Mouse (Mus musculus) left cerebral cortex, postnatal 10 days (tissue): Measurements from ENCODE around the gene Itgb1bp2. TPM values are rescaled to one million over a fixed set of nuclear protein-coding genes. Genes with fewer than 3 reads are reported as not detected.
"Not testable (repeated sequence)": the region's sequence is repeated elsewhere in the genome, so short reads cannot be mapped to it uniquely, and the experiment has no call there.

Source experiments
- DNase-seq, 2 experiments: peaks; one replicate each; pipeline ENCODE4 v3.0.0; 2021 to 2022; ENCODE audit warnings: low spot score in 2 of 2, mixed read lengths in 1 of 2; ENCODE audit errors: extremely low spot score in 1 of 2
- intact Hi-C: fragments of 180-260 bp; cut with DNase I; formaldehyde crosslinking; loops from one replicate; pipeline ENCODE4 v1.15.1; 2025
- total RNA-seq, 2 experiments: library from RNA; stranded (reverse); gene quantifications; 2 replicates each; pipeline ENCODE4 v1.2.3; 2021

The Itgb1bp2 gene
- total RNA-seq = 1 to 10 TPM; 1.3 to 1.4 TPM

- no peak for DNase-seq
- intact Hi-C loops = no loop called here
Measured at GRCm38 (mm10) chrX:101448886-101449475, at the start of gene Itgb1bp2. Gene Itgb1bp2 (plus strand): TSS chrX:101449088.

DNA sequence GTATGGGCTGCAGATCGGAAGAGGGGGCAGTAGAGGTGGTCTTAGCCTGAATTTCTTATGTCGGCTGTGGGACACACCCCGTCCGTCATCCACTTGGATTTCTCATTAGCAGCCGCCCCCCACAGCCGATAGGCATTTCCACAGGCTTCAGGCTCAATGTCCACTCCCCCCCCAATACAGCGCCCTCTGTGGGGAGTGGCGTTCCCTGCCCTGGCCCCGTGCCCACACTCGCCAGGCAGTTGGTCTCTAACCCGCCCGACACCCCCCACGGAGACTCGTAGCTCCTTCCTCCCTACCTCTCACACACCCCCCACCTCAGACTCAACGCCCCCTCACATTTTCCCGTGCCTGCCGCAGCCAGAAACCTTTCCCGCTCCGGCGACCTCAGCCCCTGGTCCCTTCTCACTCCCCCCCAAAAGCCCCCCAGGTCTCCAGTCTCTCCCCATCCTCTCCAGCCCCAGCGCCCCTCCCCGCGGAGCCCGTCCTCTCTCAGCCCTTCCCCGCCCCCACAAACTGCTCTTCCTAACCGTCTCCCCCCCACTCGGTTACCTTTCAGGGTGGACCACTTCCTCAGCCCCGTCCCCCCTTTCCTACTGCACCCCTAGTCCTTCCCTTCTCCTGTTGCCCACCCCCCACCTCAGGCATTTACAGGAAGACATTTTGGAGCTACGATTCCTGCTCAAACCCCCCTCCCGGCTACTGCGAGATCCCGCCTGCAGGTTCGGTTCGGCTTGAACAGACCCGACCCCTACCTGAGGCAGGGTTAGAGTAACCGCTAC lies 29.8 kb upstream of the Itgb1bp2 start:
- peak; percentile 27 to 83 for DNase-seq
- intact Hi-C loops = loop anchor here (2.0 kb wide), 1 partner anchor 86 kb away; no protein-coding TSS in a partner anchor

GRCm38 (mm10) chrX:101419725-101420699 lies 28.9 kb upstream of the Itgb1bp2 start:
- DNase-seq = peak; percentile 79 to 93
- intact Hi-C loops = loop anchor here (2.0 kb wide), 1 partner anchor 87 kb away; no protein-coding TSS in a partner anchor

GRCm38 (mm10) chrX:101420700-101421095 lies 28.2 kb upstream of the Itgb1bp2 start, which contains the start of gene Zmym3:
Gene Zmym3 (minus strand): TSS chrX:101420849.
- intact Hi-C loops = no loop called here

GRCm38 (mm10) chrX:101423462-101423861 lies 25.4 kb upstream of the Itgb1bp2 start:
- intact Hi-C loops = no loop called here
- DNase-seq = no peak

More at GRCm38 (mm10) chrX:101420700-101421095, 28.2 kb upstream of the Itgb1bp2 start, which contains the start of gene Zmym3:
- DNase-seq = no peak

- DNase-seq = no peak
- intact Hi-C loops = no loop called here
Measured at GRCm38 (mm10) chrX:101427774-101428173, 21.1 kb upstream of the Itgb1bp2 start.

- intact Hi-C loops = no loop called here
- DNase-seq = no peak
Measured at GRCm38 (mm10) chrX:101428785-101429141, 20.1 kb upstream of the Itgb1bp2 start.

- intact Hi-C loops = no loop called here
Measured at GRCm38 (mm10) chrX:101429142-101429949, 19.5 kb upstream of the Itgb1bp2 start, which contains the start of gene Nono. Gene Nono (plus strand): TSS chrX:101429318.

GRCm38 (mm10) chrX:101429976-101430375 lies 18.9 kb upstream of the Itgb1bp2 start:
- DNase-seq = peak in 1 of 2 experiments; percentile 27
- intact Hi-C loops = loop anchor here (10.0 kb wide), 1 partner anchor 125 kb away; no protein-coding TSS in a partner anchor

More at GRCm38 (mm10) chrX:101429142-101429949, 19.5 kb upstream of the Itgb1bp2 start, which contains the start of gene Nono:
- peak; percentile 87 to 90 for DNase-seq

- DNase-seq = no peak
- intact Hi-C loops = no loop called here
Measured at GRCm38 (mm10) chrX:101451147-101451546, 2.3 kb downstream of the Itgb1bp2 start.

DNA sequence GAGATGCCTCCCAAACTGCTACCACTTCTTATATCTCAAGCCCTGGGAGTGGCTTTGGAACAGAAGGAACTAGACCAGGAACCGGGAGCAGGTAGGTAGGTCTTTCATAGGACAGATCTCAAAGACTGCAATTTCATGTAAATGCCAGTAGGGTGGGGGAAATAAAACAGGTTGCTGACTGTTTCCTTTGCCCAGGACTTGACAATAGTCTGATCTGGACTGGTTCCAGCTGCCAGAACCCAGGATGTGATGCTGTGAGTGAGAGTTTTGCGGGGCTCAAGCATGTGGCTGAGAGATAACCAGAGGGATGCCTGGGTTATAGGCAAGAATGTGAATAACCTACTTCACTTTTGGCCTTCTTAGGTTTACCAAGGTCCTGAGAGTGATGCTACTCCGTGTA lies 2.7 kb downstream of the Itgb1bp2 start:
- no peak for DNase-seq
- intact Hi-C loops = no loop called here

DNA sequence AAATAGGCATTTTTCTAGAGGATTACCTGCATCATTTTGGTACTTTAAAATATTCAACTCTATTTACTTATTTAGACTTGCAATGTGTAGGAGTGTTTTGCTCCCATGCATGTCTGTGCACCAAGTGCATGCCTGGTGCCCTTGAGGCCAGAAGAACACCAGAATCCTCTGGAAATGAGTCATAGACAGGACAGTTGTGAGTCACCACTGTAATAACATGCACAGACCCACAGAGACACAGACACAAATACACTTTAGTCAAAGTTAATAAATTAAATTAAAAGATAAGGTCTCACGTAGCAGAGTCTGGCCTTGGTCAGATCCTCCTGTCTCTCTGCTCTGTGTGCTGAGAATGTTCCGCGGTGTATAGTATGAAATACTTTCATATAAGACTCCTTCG lies 23.3 kb downstream of the Itgb1bp2 start:
- no peak for DNase-seq
- intact Hi-C loops = no loop called here

DNA sequence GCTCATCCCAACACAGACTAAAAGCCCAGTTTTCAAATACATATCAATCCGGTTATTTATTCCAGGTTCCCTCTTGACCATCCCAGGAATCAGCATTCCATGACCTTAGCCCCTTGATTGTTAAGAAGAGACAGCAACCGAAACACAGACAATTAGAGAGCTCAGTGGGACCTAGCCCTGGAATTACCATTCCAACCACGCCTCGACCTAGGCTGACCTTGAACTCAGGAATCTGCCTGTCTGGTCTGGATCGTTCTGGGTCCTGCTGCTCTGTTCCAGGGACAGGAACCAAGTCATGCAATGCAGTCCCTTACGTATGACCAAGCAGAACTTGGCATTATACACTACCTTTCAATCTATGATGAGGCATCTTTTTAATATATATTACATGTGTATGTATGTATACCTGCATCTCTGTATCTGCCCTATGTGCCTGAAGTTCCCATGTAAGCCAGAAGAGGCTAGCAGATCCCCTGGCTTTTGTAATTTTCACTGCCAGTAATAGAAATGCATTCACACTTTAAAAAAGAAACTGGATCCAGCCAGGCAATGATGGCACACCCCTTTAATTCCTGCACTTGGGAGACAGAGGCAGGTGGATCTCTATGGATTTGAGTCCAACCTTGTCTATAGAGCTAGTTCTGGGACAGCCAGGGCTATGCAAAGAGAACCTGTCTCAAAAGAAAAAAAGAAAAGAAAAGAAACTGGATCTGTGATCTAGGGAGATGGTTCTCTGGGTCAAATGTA lies 32.9 kb downstream of the Itgb1bp2 start:
- no peak for DNase-seq
- intact Hi-C loops = no loop called here

DNA sequence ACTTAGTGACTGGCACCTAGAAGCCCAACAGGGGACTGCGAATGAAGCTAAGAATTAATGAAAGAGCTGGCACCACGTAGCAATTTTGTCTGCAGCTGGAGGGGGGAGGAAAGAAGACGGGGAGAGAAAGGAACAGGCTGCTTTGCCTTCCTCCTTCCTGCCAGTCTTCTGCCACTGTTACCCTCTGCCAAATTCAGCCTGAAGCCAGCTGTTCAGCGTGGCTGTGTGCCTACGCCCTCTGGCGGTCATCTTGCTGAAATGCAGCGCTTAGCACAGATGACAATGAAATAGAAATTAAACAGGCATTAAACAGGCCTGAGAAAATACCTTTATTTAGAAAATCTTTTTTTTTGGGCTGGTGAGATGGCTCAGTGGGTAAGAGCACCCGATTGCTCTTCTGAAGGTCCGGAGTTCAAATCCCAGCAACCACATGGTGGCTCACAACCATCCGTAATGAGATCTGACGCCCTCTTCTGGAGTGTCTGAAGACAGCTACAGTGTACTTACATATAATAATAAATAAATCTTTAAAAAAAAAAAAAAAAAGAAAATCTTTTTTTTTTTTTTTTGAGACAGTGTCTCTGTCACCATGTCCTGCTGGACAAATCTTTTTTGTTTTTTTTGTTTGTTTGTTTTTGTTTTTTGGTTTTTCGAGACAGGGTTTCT lies 37.7 kb downstream of the Itgb1bp2 start:
- DNase-seq = peak; percentile 12 to 51
- intact Hi-C loops = not testable (repeated sequence)
